Mouse (Mus musculus) ovary, postnatal 10 days (tissue): ENCODE measurements around the gene Eif2b5.
A peak's percentile ranks its signal among the peaks of the same experiment; 100 is the strongest.

Experiments used
- DNase-seq: peaks from one replicate; pipeline ENCODE4 v3.0.0; 2022; ENCODE audit warnings: low spot score

Gene Eif2b5

DNA sequence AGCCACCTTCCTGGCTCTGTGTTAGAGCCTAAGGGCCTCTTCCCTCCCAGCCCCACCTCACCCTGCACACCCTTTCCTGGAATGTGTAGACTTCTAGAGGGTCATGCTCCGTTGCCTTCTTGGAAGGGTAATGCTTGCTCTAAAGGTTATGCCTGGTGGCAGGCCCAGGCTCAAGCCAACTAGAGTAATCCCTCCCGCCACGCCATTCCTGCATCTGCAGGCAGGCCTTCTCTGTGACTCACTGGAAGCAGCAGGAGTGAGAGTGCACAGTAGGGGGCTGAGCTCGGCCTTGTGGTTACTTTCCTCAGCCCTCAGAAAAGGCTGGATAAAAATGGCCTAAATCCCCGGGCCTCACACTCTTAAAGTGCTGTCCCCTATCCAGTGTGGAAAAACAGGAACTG lies 38.5 kb downstream of the Eif2b5 start:
- DNase-seq = no peak

DNA sequence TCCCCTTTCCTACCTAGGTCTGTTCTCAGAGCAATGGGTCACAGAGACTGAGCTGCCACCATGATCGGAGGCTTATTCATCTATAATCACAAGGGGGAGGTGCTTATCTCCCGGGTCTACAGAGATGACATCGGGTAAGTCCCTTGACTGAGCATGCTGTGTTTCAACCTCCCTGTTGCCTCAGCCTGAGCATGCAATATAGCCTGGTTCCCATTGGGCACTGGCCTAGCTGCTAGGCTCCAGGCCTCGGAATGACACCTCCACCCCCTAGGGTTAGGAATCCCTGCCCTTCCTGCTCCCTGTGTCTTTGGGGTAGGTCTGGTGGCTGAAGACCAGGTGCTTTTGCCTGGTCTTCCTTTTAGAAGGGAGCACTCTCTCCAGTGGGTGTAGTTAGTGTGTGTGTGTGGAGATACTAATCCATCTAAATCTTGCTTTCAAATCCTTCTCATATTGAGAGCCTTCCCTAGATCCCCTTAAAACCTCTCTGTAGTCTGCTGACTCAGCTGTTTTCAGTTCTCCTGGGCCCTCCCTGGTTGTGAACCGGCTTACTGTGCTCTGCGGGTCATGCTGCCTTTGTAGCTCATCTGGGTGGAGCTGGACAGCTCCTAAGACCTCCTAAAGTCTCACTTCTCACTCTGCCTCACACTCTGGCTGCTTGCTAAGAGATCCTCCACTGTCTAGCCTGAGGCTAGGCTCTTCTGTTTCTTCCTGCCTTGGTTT lies 39.1 kb downstream of the Eif2b5 start:
- DNase-seq = no peak

DNA sequence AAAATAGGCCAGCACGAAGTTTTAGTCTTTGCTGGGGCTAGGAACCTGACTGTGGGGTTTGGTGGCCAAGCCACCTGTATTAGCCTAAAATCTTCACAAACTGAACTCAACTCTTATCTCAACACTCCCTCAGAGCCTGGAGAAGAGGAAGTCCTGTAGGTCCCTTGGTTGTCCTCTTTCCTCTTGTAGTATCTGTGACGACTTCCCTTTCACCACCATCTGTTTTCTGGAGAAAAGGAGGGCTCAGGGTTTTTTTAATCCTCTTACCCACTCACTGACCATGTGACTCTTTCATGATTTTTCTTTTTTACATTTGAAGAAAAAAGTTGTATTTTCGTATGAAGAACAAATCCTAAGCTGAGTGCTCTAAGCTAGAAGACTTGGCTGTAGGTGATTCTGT lies 41.0 kb downstream of the Eif2b5 start:
- DNase-seq = no peak

DNA sequence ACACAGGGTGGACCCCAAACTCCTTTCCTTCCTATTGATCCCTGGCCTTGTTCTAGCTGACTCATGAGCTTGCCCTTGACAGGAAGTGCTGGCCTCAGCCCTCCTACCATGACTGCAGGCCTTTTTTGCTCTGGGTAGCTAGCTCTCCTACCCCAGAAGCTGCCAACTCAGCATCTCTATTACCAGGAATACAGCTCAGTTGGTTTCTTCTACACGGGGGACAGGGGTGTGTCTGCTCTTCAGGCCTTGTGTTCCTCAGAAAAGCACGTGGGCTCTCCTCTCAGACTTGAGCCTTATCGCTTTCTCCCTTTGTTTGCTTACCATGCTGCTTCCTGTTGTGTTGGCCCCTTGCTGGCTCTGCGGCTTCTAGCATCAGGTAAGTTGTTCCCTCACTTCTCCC lies 41.8 kb downstream of the Eif2b5 start:
- DNase-seq = no peak

DNA sequence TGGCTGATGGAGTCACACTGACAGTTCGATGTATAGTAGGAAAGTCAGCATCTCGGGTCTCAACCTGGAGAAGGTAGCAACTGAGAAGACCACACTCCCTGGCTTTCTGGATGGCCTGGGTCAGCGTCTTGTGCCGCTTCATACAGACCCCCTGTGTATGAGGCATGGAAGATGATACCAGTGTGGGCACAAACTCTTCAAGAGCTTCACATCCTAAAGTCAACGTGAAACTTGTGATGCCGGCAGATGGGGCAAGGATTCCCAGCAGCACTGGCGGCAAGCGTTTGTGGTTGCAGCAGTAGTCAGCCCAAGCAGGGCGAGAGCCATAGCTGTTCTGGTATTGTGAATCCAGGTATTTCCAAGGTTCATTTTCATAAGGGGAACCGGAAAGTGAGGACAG lies 47.1 kb downstream of the Eif2b5 start:
- no peak for DNase-seq

DNA sequence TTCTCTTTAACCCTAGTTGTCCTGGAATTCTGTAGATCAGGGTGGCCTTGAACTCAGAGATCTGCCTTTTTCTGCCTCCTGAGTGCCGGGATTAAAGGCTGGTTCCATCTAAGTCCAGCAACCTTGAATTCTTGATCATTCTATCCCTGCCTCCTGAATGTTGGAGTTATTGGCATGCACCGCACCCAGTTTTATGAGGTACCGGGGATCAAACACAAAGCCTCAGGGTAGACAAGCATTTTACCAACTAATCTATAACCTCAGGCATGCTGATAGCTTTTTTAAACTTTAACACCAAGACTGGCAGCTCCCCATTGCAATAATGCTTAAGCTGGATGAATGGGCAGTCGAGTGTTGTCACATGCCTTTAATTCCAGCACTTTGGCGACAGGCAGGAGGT lies 48.8 kb downstream of the Eif2b5 start:
- no peak for DNase-seq

DNA sequence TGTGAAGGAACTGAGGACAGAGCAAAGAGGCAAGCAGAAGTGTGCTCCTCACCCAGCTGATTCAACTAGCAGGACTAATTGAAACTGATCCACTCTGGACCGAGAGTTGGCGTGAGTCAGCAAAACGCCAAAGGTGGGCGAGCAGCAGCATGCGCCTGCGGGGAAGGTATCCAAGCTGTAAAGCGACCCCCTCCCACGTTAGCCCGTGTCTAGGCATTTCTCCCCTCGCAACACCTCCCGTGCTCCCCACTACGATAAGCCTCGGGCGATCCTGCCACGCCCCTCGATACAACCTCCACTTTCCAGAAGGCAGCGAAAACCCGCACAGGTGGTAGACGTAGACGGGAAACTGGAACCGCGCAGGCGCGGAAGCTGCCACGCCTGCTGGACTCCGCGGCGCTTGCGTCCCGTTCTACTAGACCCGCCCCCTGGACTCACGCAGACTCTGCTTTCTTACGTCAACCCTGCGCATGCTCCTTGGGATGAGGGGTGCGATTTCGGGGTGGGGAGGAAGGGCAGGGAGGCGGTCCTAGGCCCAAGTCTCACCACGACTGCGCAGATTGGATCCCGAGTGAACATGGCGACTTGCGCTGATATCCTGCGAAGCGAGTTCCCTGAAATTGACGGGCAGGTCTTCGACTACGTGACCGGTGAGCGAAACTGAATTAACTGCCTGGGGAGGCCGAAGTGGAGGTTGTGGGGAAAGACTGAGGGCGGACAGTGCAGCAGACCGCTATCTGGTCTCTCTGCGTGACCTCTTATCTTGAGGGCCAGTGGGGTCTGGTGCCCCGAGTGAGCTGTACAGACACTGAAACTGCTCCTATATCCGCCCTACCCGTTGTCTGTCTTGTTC lies 49.7 kb downstream of the Eif2b5 start, which contains the start of gene Abcf3:
Gene Abcf3, plus strand, starts transcription at position 482 of the 853 bp plus-strand sequence.
- peak; percentile 89 for DNase-seq

DNA sequence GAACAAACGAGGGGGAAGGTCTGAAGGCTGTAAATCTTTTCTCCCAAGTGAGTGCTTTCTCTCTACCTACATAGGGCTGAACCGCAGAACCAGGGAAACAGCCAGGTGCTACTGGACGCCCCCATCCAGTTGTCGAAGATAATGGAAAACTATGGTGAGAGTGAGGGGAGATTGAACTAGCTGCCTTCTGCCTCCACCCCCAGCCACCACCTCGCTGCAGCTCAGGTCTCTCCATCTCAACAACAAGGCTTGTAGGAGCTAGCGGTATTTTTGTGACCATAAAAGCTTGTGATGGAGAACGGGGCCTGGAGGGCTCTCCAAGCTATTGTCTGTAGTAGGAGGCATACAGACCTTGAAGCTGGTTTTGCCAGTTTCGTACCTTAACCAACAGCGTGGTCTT lies 50.5 kb downstream of the Eif2b5 start:
- DNase-seq = no peak

DNA sequence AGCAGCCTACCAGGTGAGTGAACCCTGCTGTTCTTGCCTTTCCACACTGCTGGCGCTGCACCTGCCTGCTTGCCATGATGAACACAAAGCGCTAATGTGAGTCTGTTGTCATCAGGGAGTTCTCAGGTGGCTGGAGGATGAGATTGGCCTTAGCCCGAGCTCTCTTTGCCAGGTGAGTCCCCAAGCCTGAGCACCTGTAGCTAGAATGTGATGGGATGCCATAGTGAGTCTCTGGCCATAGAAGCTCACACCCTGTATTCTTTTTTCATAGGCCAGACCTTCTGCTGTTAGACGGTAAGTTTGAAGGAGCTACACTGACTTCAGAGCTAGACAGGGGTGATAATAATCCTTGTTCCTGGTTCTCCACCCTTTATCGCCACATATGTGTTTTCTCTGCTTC lies 53.1 kb downstream of the Eif2b5 start:
- DNase-seq = no peak

DNA sequence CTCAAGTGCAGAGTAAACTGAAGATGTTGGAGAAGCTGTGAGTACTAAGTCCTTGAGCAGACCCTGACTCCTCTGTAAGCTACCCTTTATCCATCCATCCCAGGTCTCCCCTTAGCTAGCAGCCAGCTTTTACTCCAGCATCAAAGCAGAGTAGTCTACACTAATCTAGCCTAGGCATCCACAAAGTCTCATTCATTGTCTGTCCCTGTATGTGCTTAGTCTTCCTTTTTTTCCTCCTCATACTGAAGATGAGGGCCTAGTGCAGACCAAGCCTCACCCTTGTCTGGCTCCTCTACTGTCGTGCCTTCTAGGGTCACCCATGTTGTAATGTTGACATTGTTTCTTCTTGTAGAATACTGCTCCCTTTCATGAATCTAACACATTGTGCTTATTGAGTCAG lies 54.0 kb downstream of the Eif2b5 start:
- DNase-seq = no peak

DNA sequence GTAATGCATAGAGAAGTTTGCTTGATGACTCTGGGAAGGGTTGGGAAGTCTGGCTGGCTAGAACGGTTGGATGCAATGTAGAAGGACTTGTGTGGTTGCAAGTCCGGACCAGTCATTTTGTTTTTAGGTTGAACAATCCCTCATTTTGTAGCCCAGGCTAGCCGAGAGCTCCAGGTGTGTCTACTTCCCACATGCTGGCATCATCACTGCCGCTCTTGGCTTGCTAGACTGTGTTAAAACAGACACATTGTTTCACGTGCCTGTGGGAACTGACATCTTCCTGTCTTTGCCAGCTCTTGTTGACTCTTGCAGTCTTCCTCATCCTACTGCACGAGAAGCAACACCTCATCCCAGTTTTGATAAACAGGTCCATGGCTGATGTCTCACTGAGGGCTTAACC lies 56.4 kb downstream of the Eif2b5 start:
- DNase-seq = no peak

DNA sequence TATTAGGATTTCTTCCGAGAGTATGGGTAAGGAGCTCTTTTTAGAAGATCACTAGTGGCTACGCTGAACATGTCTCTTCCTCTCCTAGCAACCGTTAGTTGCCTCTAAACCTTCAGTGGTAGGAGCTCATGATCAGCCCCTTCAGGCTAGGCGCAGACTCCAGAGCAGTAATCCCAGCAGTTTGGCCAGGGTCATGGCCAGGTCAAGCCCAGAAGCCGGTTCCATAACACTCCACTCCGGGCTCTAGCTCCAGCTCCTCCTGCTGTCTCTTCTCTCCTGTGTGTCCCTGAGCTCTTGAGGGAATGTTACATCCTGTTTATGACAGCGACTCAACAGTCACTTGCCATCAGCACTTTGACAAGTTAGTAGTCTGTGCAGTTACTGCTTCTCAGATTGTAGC lies 58.8 kb downstream of the Eif2b5 start:
- no peak for DNase-seq
